Mouse (Mus musculus) lung, postnatal 0 days (tissue): ENCODE measurements at regions not wholly inside any gene's neighbourhood (a gene's known extent, or its start where the extent isn't known, plus 50 kb on each side); places are given as distances from the start of the nearest gene placed in this dataset.

Source experiments
- CTCF ChIP-seq: IDR thresholded peaks from 2 replicates; pipeline ENCODE4 v1.5.1; 2016; ENCODE audit warnings: antibody characterized with exemption, mild to moderate bottlenecking
- EP300 ChIP-seq: IDR thresholded peaks from 2 replicates; pipeline ENCODE4 v1.6.1; 2016; ENCODE audit warnings: antibody characterized with exemption, mild to moderate bottlenecking, control low read depth

DNA sequence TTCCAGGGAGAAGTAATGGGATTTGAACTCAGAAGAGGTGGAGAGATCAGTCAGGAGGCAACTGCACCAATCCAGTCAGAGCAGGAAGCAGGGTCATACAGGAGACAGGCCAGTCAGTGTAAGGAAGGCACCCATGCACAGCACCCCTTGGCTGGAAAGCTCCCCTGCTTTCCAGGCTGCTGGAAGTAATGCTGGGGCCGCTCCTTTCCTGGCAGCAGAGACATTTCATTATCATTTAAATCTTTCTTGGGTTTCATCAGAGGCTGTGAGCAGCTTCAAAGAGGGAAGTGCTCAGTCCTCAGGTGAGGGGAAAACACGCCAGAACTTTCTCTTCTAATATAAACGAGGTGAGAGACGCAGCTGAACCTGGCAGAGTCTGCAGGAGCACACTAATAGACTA, 109.1 kb upstream of the Syt13 start:
- TF ChIP-seq CTCF (no peak), EP300 (no peak)
